Mouse (Mus musculus) neural tube, embryonic 15.5 days (tissue): Measurements from ENCODE around the gene Mboat7. TPM values are rescaled to one million over a fixed set of nuclear protein-coding genes. Genes with fewer than 3 reads are reported as not detected.
"Not testable (repeated sequence)": the region's sequence is repeated elsewhere in the genome, so short reads cannot be mapped to it uniquely, and the experiment has no call there.

Experiments
- ATAC-seq: fragments of 200-750 bp; cut with Nextera tagmentation; 2 replicates; pipeline ENCODE4 v1.8.0; 2017; ENCODE audit warnings: mild to moderate bottlenecking, moderate TSS enrichment, moderate library complexity; ENCODE audit not compliant: low FRiP score
- H3K27ac ChIP-seq: fragments of 300-500 bp; sonication (generic); replicated peaks from 2 replicates; pipeline ENCODE4 v1.5.1; 2015; ENCODE audit warnings: mild to moderate bottlenecking, inconsistent platforms
- H3K27me3 ChIP-seq: fragments of 300-500 bp; sonication (generic); replicated peaks from 2 replicates; pipeline ENCODE4 v1.6.1; 2015; ENCODE audit warnings: inconsistent platforms
- H3K36me3 ChIP-seq: fragments of 300-500 bp; sonication (generic); 2 replicates; pipeline ENCODE4 v1.6.1; 2015; ENCODE audit warnings: inconsistent platforms
- H3K4me1 ChIP-seq: fragments of 300-500 bp; sonication (generic); 2 replicates; pipeline ENCODE4 v1.6.1; 2015; ENCODE audit warnings: inconsistent platforms
- H3K4me2 ChIP-seq: fragments of 300-500 bp; sonication (generic); 2 replicates; pipeline ENCODE4 v1.6.1; 2015; ENCODE audit warnings: inconsistent platforms, mild to moderate bottlenecking, moderate library complexity
- H3K4me3 ChIP-seq: fragments of 300-500 bp; sonication (generic); replicated peaks from 2 replicates; pipeline ENCODE4 v1.5.1; 2015; ENCODE audit warnings: mild to moderate bottlenecking, inconsistent platforms
- H3K9ac ChIP-seq: fragments of 300-500 bp; sonication (generic); replicated peaks from 2 replicates; pipeline ENCODE4 v1.6.1; 2015; ENCODE audit warnings: mild to moderate bottlenecking, inconsistent platforms
- H3K9me3 ChIP-seq: fragments of 300-500 bp; sonication (generic); replicated peaks from 2 replicates; pipeline ENCODE4 v1.6.1; 2016; ENCODE audit warnings: inconsistent platforms
- WGBS: fragments of 180-500 bp; shearing (Covaris S2); methylation state at CpG from one replicate; pipeline ENCODE4 v1.1.7; 2015; ENCODE audit warnings: mixed read lengths; 5-methylcytosine and 5-hydroxymethylcytosine counted together
- polyA plus RNA-seq: library from polyadenylated mRNA; unstranded; fragments of >200 nt; fragmentation: Nextera tagmentation; extraction: Ambion mirVana; gene quantifications from 2 replicates; pipeline ENCODE4 v1.2.1, GENCODE M21; 2015

Gene Mboat7
- polyA plus RNA-seq: 105 and 110 TPM in 2 replicates

DNA sequence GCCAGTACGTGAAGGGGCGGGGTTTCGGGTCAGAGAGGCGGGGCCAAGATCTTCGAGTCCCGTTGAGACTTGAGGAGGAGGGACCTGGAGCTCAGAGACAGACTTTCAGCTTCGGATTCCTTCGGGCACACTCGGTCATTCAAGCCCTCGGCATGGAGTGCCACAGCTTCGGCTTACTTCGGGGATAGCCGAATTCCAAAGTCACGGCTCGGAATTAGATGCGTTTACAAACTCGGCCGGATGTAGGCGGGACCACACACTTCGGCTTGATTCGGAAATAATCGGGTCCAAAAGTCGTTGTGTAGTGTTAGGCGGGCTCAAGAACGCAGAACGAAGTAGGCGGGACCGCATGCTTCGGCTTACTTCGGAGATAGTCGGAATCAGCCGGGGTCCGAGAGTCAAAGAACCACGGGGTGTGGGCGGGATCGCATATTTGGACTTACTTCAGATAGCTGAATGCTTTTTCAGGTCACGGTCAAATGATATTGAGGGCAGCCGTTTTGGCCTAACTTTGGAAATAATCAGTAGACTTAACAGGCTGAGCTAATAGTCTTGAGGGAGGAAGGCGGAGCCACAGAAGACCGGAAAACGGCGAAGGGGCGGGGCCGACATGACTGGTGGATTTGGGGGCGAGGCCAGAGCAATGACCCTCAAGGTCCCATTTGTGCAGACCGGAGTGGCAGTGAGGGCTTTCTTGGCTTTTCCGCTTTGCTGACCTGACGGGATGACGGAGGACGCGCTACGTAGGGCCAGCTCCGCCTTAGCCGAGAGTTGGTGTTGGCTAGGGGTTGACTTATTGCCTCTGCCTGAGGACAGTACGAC is at the start of gene Mboat7:
TSS of gene Mboat7 (minus strand) at position 537 of the 822 bp plus-strand sequence.
- peak within 1 kb of the TSS; percentile 79 for H3K4me2 ChIP-seq
- peaks cover 28% of the 10 kb centered on the region for H3K36me3 ChIP-seq
- peak within 1 kb of the TSS; percentile 81 for H3K9ac ChIP-seq
- peak within 1 kb of the TSS; percentile 96 for H3K27ac ChIP-seq
- WGBS: under 1% methylated on average over 55 of the region's 55 CpGs
- peak within 1 kb of the TSS; percentile 69 for H3K4me3 ChIP-seq
- peaks cover 42% of the 10 kb centered on the region for H3K4me1 ChIP-seq
- no peaks in the 10 kb centered on the region for H3K27me3 ChIP-seq
- ATAC-seq: peak; percentile 92
- no peaks in the 10 kb centered on the region for H3K9me3 ChIP-seq

GRCm38 (mm10) chr7:3732675-3733074 is 39.4 kb upstream of the Mboat7 start:
- not testable (repeated sequence) for H3K9ac ChIP-seq, ATAC-seq, H3K9me3 ChIP-seq, H3K4me3 ChIP-seq, H3K27me3 ChIP-seq, H3K27ac ChIP-seq, H3K36me3 ChIP-seq, H3K4me1 ChIP-seq, H3K4me2 ChIP-seq
- WGBS: no CpG with 5 or more reads among the region's 1 CpGs

DNA sequence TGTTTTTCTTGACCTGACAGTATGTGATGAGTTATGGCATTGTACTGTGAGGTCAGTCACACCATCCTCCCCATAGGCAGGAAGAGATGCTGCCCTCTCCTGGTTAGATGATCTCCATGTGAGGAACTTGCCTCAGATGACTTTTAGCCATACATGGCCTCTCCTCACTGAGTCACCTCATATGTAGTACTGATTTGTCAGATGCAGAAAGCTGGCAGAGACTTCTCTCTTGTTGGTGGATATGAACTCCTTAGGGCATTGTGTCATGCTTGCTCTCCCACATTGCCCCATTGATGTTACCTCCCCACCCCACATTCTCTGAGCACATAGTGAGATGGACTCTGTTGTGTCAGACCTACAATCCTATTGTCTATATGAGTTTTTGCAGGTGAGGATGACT is 32.1 kb upstream of the Mboat7 start:
- not testable (repeated sequence) for H3K4me3 ChIP-seq, ATAC-seq, H3K9ac ChIP-seq, H3K27ac ChIP-seq, H3K36me3 ChIP-seq, H3K4me1 ChIP-seq, H3K27me3 ChIP-seq, H3K9me3 ChIP-seq, H3K4me2 ChIP-seq

DNA sequence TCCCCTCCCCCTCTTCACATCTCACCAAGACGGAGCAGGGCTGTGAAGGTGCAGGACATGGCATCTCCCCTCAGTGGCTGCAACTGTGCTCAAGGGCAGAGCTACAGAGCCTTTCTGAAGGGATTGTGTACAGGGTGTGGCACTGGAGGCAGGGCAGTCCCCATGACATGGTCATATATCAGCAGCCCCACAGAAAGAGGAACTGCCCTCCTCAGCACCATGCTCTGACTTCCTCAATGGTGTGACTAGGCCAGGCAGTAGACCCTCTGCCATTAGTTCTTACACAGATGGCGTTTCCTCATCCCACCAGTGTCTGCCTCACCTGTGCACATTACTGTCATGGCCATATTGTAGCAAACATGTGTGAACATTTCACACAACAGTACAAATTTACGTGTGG is 26.9 kb upstream of the Mboat7 start, which contains the start of gene Pirb:
TSS of gene Pirb (minus strand) at position 124 of the 400 bp plus-strand sequence.
- ATAC-seq, H3K36me3 ChIP-seq: not testable (repeated sequence)
- WGBS: 50% methylated on average over 1 of the region's 3 CpGs

DNA sequence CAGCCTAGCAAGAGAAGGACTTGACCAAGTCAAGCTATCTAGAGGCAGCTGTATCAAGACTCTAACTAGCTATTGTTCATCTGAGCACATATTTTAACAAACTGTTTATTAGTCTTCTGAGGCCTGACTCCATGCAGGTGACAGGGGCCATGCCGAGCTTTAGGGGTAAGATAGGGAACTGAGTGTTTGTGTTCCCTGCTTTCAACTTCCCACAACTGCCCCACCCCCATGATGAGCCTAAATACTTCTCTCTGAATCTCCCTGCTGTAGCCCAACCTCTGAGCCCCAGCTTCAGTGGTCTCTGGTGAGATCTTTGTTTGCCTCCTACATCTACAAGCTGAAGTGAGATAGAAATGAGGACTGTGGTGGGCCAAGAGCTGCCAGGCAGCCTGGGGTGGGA is 21.9 kb upstream of the Mboat7 start:
- ATAC-seq: no peak
- WGBS: 62% methylated on average over 1 of the region's 1 CpGs

More for the DNA sequence above, 26.9 kb upstream of the Mboat7 start, which contains the start of gene Pirb:
- H3K4me3 ChIP-seq, H3K9me3 ChIP-seq, H3K9ac ChIP-seq, H3K27me3 ChIP-seq, H3K27ac ChIP-seq, H3K4me2 ChIP-seq, H3K4me1 ChIP-seq: not testable (repeated sequence)

GRCm38 (mm10) chr7:3712264-3712942 is 19.1 kb upstream of the Mboat7 start:
- Histone ChIP-seq H3K4me3 (no peak overlapping the region), H3K27ac (no peak overlapping the region), H3K4me1 (no peaks in the 10 kb centered on the region), H3K9ac (no peak overlapping the region), H3K4me2 (no peak overlapping the region), H3K27me3 (no peaks in the 10 kb centered on the region), H3K36me3 (peaks cover 8% of the 10 kb centered on the region; the same call in 1 of the 2 replicates), H3K9me3 (no peaks in the 10 kb centered on the region)
- no peak for ATAC-seq
- WGBS: 38% methylated on average over 5 of the region's 5 CpGs

More for the DNA sequence above, 21.9 kb upstream of the Mboat7 start:
- Histone ChIP-seq H3K9ac (no peak overlapping the region), H3K9me3 (no peaks in the 10 kb centered on the region), H3K4me3 (no peak overlapping the region), H3K27ac (no peak overlapping the region), H3K36me3 (no peaks in the 10 kb centered on the region), H3K4me2 (no peak overlapping the region), H3K27me3 (no peaks in the 10 kb centered on the region), H3K4me1 (no peaks in the 10 kb centered on the region)

GRCm38 (mm10) chr7:3709000-3709399 is 15.7 kb upstream of the Mboat7 start:
- H3K4me1 ChIP-seq: peaks cover 23% of the 10 kb centered on the region
- H3K9ac ChIP-seq: no peak overlapping the region
- ATAC-seq: no peak
- H3K27me3 ChIP-seq: no peaks in the 10 kb centered on the region
- H3K27ac ChIP-seq: no peak overlapping the region
- H3K4me2 ChIP-seq: no peak overlapping the region
- 85% methylated on average over 1 of the region's 1 CpGs for WGBS
- H3K9me3 ChIP-seq: no peaks in the 10 kb centered on the region
- peaks cover 22% of the 10 kb centered on the region for H3K36me3 ChIP-seq
- H3K4me3 ChIP-seq: no peak overlapping the region

- not testable (repeated sequence) for H3K9ac ChIP-seq, H3K9me3 ChIP-seq, H3K4me3 ChIP-seq, H3K4me2 ChIP-seq, H3K27me3 ChIP-seq, H3K27ac ChIP-seq, ATAC-seq
- Histone ChIP-seq H3K4me1 (peaks cover 23% of the 10 kb centered on the region), H3K36me3 (peaks cover 22% of the 10 kb centered on the region)
- WGBS: 36% methylated on average over 5 of the region's 5 CpGs
These were observed 15.2 kb upstream of the Mboat7 start for GRCm38 (mm10) chr7:3708447-3708980.

DNA sequence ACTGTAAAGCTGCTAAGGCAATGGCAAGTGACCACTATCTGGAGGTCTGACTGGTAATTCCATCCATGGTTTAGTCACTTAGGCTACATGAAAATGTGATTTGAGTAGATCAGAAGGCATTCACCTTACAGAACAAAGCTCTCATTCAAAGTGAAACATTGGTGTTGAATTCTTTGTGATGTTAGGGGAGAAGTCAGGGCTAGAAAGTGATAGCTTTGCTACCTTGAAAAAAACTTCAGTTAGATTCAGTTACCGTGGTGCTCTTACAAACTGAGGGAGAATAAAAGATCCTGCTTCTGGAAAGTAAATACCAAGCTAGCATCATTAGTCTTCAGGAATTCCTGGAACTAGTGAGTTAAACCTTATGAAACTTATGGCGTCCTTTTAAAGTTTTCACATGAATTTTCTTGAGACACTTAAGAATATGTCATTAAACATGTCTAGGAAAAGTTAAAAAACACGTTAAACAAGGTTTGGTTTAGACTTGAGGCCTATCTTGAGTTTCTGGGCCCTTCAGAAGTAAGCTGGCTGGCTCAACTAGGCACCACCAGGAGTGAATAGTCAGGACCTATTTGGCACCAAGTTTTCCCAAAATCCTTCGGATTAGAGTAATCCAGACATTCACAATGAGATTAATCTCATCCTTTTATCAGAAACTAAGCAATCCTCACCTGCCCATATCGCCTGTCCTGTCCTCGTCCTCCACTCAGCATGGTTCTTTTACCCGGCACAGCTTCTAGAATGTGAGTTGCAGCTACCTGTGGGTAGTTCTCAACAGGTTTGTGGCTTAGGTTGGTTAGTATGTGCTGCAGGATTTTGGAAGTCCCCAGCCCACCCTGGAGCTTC is 14.5 kb upstream of the Mboat7 start:
- Histone ChIP-seq H3K4me3 (no peak overlapping the region), H3K27me3 (no peaks in the 10 kb centered on the region), H3K9me3 (no peaks in the 10 kb centered on the region), H3K9ac (no peak overlapping the region), H3K4me1 (peaks cover 23% of the 10 kb centered on the region), H3K27ac (no peak overlapping the region), H3K4me2 (no peak overlapping the region), H3K36me3 (peaks cover 22% of the 10 kb centered on the region)
- ATAC-seq: no peak
- WGBS: 23% methylated on average over 7 of the region's 7 CpGs

- Histone ChIP-seq H3K4me1 (peaks cover 23% of the 10 kb centered on the region), H3K9me3 (no peaks in the 10 kb centered on the region), H3K27ac (no peak overlapping the region), H3K4me3 (no peak overlapping the region), H3K4me2 (peak overlapping the region; percentile 78; the same call in 1 of the 2 replicates), H3K27me3 (no peaks in the 10 kb centered on the region), H3K9ac (0 out of 2 replicates have a peak overlapping the region, but pooled peaks have one; percentile 10), H3K36me3 (peaks cover 22% of the 10 kb centered on the region)
- ATAC-seq: no peak
- 59% methylated on average over 4 of the region's 4 CpGs for WGBS
These were observed 13.7 kb upstream of the Mboat7 start for GRCm38 (mm10) chr7:3707027-3707426.

DNA sequence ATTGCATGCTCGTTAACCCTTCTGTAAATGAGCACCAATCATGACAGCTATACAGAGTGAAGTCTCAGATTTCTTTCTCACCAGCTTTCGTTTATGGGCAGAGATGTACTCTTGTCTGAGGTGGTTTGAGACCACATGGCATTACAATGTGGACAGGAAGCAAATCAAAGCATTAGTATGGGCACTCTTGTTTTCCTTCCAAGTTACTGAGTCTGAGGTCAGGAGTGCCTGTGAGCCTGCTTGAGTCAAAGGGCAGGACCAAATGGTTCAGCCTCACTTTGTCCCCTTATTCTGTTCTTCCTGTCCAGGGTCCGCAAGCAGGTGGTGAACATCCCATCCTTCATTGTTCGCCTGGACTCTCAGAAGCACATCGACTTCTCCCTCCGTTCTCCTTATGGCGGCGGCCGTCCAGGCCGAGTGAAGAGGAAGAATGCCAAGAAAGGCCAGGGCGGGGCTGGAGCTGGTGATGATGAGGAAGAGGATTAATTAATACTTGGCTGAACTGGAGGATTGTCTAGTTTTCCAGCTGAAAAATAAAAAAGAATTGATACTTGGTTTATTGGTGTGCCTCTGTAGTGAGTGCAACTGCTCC is 13.1 kb upstream of the Mboat7 start:
- H3K4me2 ChIP-seq: peak overlapping the region; percentile 78
- peak overlapping the region; percentile 77 for H3K4me3 ChIP-seq
- H3K27ac ChIP-seq: no peak overlapping the region
- ATAC-seq: no peak
- peak overlapping the region; percentile 74; the same call in 1 of the 2 replicates for H3K9ac ChIP-seq
- peaks cover 23% of the 10 kb centered on the region for H3K4me1 ChIP-seq
- peaks cover 27% of the 10 kb centered on the region for H3K36me3 ChIP-seq
- H3K27me3 ChIP-seq: no peaks in the 10 kb centered on the region
- H3K9me3 ChIP-seq: no peaks in the 10 kb centered on the region
- WGBS: 50% methylated on average over 11 of the region's 11 CpGs
